Mouse (Mus musculus) gonadal fat pad, adult 2 months (tissue): Measurements from ENCODE around the gene Galm. TPM values are rescaled to one million over a fixed set of nuclear protein-coding genes. Genes with fewer than 3 reads are reported as not detected.
A peak's percentile ranks its signal among the peaks of the same experiment; 100 is the strongest.

Source experiments
- DNase-seq: peaks from one replicate; pipeline ENCODE4 v3.0.0-alpha.2; 2012; ENCODE audit warnings: low read depth
- polyA plus RNA-seq: library from polyadenylated mRNA; depleted of rRNA; stranded (reverse); fragments of >200 nt; gene quantifications from 2 replicates; pipeline ENCODE4 v1.2.3, GENCODE M21; 2012; rRNA removed

Gene Galm
- polyA plus RNA-seq, result 21.6 and 28.1 TPM in 2 replicates

- DNase-seq, result no peak
These were observed at the start of gene Galm for GRCm38 (mm10) chr17:80127331-80128251. Gene Galm (plus strand): TSS chr17:80127471.

- no peak for DNase-seq
These were observed 48.5 kb upstream of the Galm start for GRCm38 (mm10) chr17:80078726-80079125.

GRCm38 (mm10) chr17:80083223-80083622, 44.0 kb upstream of the Galm start:
- DNase-seq, result no peak

- no peak for DNase-seq
These were observed 42.8 kb upstream of the Galm start for GRCm38 (mm10) chr17:80084424-80084823.

GRCm38 (mm10) chr17:80086591-80086990, 40.7 kb upstream of the Galm start:
- no peak for DNase-seq

GRCm38 (mm10) chr17:80088168-80088567, 39.1 kb upstream of the Galm start:
- DNase-seq, result no peak

GRCm38 (mm10) chr17:80090551-80090950, 36.7 kb upstream of the Galm start:
- DNase-seq, result peak; percentile 90

- DNase-seq, result no peak
These were observed 35.3 kb upstream of the Galm start for GRCm38 (mm10) chr17:80091879-80092549.

- DNase-seq, result no peak
These were observed 31.9 kb upstream of the Galm start for GRCm38 (mm10) chr17:80095254-80095899.

- no peak for DNase-seq
These were observed 31.1 kb upstream of the Galm start for GRCm38 (mm10) chr17:80096043-80096719.

- DNase-seq, result no peak
These were observed 30.6 kb upstream of the Galm start for GRCm38 (mm10) chr17:80096720-80097114.

- no peak for DNase-seq
These were observed 30.1 kb upstream of the Galm start for GRCm38 (mm10) chr17:80097221-80097620.

- no peak for DNase-seq
These were observed 27.4 kb upstream of the Galm start for GRCm38 (mm10) chr17:80099823-80100222.

GRCm38 (mm10) chr17:80105348-80105978, 21.8 kb upstream of the Galm start:
- DNase-seq, result no peak

- DNase-seq, result no peak
These were observed 14.5 kb upstream of the Galm start for GRCm38 (mm10) chr17:80112665-80113305.

- DNase-seq, result no peak
These were observed 13.8 kb upstream of the Galm start for GRCm38 (mm10) chr17:80113468-80113867.

- DNase-seq, result no peak
These were observed 6.9 kb upstream of the Galm start for GRCm38 (mm10) chr17:80120396-80120795.

GRCm38 (mm10) chr17:80121833-80122232, 5.4 kb upstream of the Galm start:
- no peak for DNase-seq

- DNase-seq, result no peak
These were observed 2.1 kb upstream of the Galm start for GRCm38 (mm10) chr17:80124985-80125750.

GRCm38 (mm10) chr17:80126166-80126565, 1.1 kb upstream of the Galm start:
- peak; percentile 60 for DNase-seq
